In genomic region chr8:79297763-79298162, GRCm38 (mm10) we compare ENCODE assay signal across 9 mouse cellular contexts. TPM values are rescaled to one million over a fixed set of nuclear protein-coding genes. Genes with fewer than 3 reads are reported as not detected.
A peak's percentile ranks its signal among the peaks of the same experiment; 100 is the strongest.
DNase-seq lines count a peak whose midpoint lies in the region; ATAC-seq and TF ChIP-seq lines count a peak whose summit lies in the region.
"Had no signal": no experiment of that assay in that cellular context is flagged by ENCODE, and none has a peak within 500 bp of the region (broad histone marks: within the 10 kb centered on the region; RNA-seq: fewer than 3 reads in every experiment).

No protein-coding gene starts in this region.

- TF ChIP-seq EP300 in liver, embryonic 14.5 days (IDR thresholded peaks at IDR 0.05; ENCODE audit: low read depth), result no peak

- no peak overlapping the region for H3K27ac ChIP-seq in kidney, adult 2 months (ENCODE audit: insufficient read depth, low read depth, low read length)
- no peak overlapping the region for H3K27ac ChIP-seq in kidney, embryonic 16.5 days (ENCODE audit: low read length)
- no peak overlapping the region for H3K27ac ChIP-seq in liver, embryonic 14.5 days

- no peak for ATAC-seq in kidney, embryonic 16.5 days (ENCODE audit: low FRiP score, low TSS enrichment)
- peak; percentile 44; the same call in 1 of the 2 replicates for ATAC-seq in frontal cortex, adult (ENCODE audit: low TSS enrichment)
- no peak for ATAC-seq in liver, embryonic 14.5 days (ENCODE audit: insufficient read depth)
- no peak for ATAC-seq in inflammation-experienced regulatory T-cells, adult 6 months

- H3K36me3 ChIP-seq in kidney, adult 2 months (ENCODE audit: control insufficient read depth, insufficient read depth, low read length), result no peaks in the 10 kb centered on the region
- no peaks in the 10 kb centered on the region for H3K36me3 ChIP-seq in kidney, embryonic 16.5 days (ENCODE audit: insufficient read depth, low read length)
- H3K36me3 ChIP-seq in liver, embryonic 14.5 days (replicated peaks; ENCODE audit: control insufficient read depth, insufficient read depth, low read depth), result no peaks in the 10 kb centered on the region

- peak; percentile 97 for TF ChIP-seq CTCF in kidney, adult 2 months (conservative IDR thresholded peaks at IDR 0.05; ENCODE audit: insufficient read depth, insufficient read length, low read depth, low read length)
- peak; percentile 77 for TF ChIP-seq CTCF in liver, embryonic 14.5 days (IDR thresholded peaks at IDR 0.05; ENCODE audit: low read depth)

- no peak for TF ChIP-seq POLR2A in kidney, adult 2 months (IDR thresholded peaks at IDR 0.05; ENCODE audit: low read depth, low read length)

- peak; percentile 80 for DNase-seq in kidney, adult 2 months
- DNase-seq in adrenal gland, postnatal 25 days, result peak; percentile 73
- DNase-seq in kidney, postnatal 10 days, result peak; percentile 90
- no peak for DNase-seq in liver, embryonic 14.5 days (ENCODE audit: low read depth in 3 of 3, low spot score in 3 of 3)
- DNase-seq in right cerebral cortex, postnatal 14 days, result peak; percentile 78

- H3K9me3 ChIP-seq in kidney, embryonic 16.5 days (ENCODE audit: low read length), result no peaks in the 10 kb centered on the region
- no peaks in the 10 kb centered on the region for H3K9me3 ChIP-seq in liver, embryonic 14.5 days (ENCODE audit: control insufficient read depth, low read length)

- WGBS in kidney, adult 2 months, result 24% methylated on average over 3 of the region's 3 CpGs
- WGBS in kidney, embryonic 16.5 days, result 41% methylated on average over 3 of the region's 3 CpGs
- WGBS in liver, embryonic 14.5 days (ENCODE audit: insufficient replicate concordance), result 47% methylated on average over 3 of the region's 3 CpGs

- peaks cover 7% of the 10 kb centered on the region; the same call in 1 of the 2 replicates for H3K4me1 ChIP-seq in kidney, adult 2 months (ENCODE audit: control insufficient read depth, insufficient read depth, low read length)
- H3K4me1 ChIP-seq in kidney, embryonic 16.5 days (ENCODE audit: insufficient read depth, low read length), result peaks cover 17% of the 10 kb centered on the region
- peaks cover 7 to 11% of the 10 kb centered on the region in 2 experiments for H3K4me1 ChIP-seq in liver, embryonic 14.5 days (replicated peaks; ENCODE audit: control insufficient read depth in 2 of 2, insufficient read depth in 2 of 2, low read length in 1 of 2)

- no peak overlapping the region for H3K4me3 ChIP-seq in kidney, adult 2 months (ENCODE audit: insufficient read depth, low read depth, low read length)
- no peak overlapping the region for H3K4me3 ChIP-seq in kidney, embryonic 16.5 days (ENCODE audit: low read length)
- H3K4me3 ChIP-seq in liver, embryonic 14.5 days (ENCODE audit: insufficient read depth in 1 of 2, low read depth in 2 of 2, low read length in 2 of 2), result no peak overlapping the region

- no peaks in the 10 kb centered on the region for H3K27me3 ChIP-seq in kidney, adult 2 months (replicated peaks; ENCODE audit: control insufficient read depth, insufficient read depth, low read length)
- H3K27me3 ChIP-seq in kidney, embryonic 16.5 days (ENCODE audit: insufficient read depth, low read length), result no peaks in the 10 kb centered on the region
- H3K27me3 ChIP-seq in liver, embryonic 14.5 days (ENCODE audit: control insufficient read depth, insufficient read depth, low read length), result no peaks in the 10 kb centered on the region

- no peak overlapping the region for H3K9ac ChIP-seq in kidney, embryonic 16.5 days (replicated peaks; ENCODE audit: low read length)
- H3K9ac ChIP-seq in liver, embryonic 14.5 days (replicated peaks), result no peak overlapping the region

- no peak overlapping the region for H3K4me2 ChIP-seq in kidney, embryonic 16.5 days (replicated peaks; ENCODE audit: low read depth, low read length)
- no peak overlapping the region for H3K4me2 ChIP-seq in liver, embryonic 14.5 days (ENCODE audit: low read depth)

RNA-seq across cellular contexts. Expression of gene Mmaa, which starts 3.0 kb away (rescaled TPM):
- polyA plus RNA-seq in kidney, adult 2 months (2012; rRNA removed), result 12.0 and 16.8 TPM in 2 replicates
- polyA plus RNA-seq in kidney, embryonic 16.5 days (2015; fragmentation: Nextera tagmentation; extraction: Ambion mirVana), result 14.0 and 15.2 TPM in 2 replicates
- 34.5 and 35.3 TPM in 2 replicates for total RNA-seq in adrenal gland, postnatal 25 days (2021)
- polyA plus RNA-seq in liver, embryonic 14.5 days (2012; rRNA removed), result 1.9 and 2.9 TPM in 2 replicates
- 3.3 and 4.2 TPM in 2 replicates for polyA plus RNA-seq in liver, embryonic 14.5 days (2014; fragmentation: Nextera tagmentation; extraction: Ambion mirVana)
- 1 to 10 TPM; 6.0 to 8.7 (median 6.5) TPM for polyA plus RNA-seq in inflammation-experienced regulatory T-cells, adult 6 months (2017; shearing (Covaris generic))

RNA-seq across cellular contexts. Expression of gene 1700011L22Rik, which starts 49.4 kb away (rescaled TPM):
- 0.18 TPM in 1 of 2 replicates, not detected in the other for polyA plus RNA-seq in kidney, adult 2 months (2012; rRNA removed)
- polyA plus RNA-seq in kidney, embryonic 16.5 days (2015; fragmentation: Nextera tagmentation; extraction: Ambion mirVana), result not detected in 2 replicates
- total RNA-seq in adrenal gland, postnatal 25 days (2021), result not detected in 2 replicates
- not detected in 2 replicates for polyA plus RNA-seq in liver, embryonic 14.5 days (2012; rRNA removed)
- polyA plus RNA-seq in liver, embryonic 14.5 days (2014; fragmentation: Nextera tagmentation; extraction: Ambion mirVana), result not detected in 2 replicates
- polyA plus RNA-seq in inflammation-experienced regulatory T-cells, adult 6 months (2017; shearing (Covaris generic)), result not detected
- polyA plus RNA-seq: neural tube, embryonic 14.5 days had no signal

Comparison
In these comparisons a context has a peak if more than half of its experiments do, and no peak if none do; other contexts are left out.
1. DNase-seq: peak in kidney, adult 2 months (single experiment), adrenal gland, postnatal 25 days (single experiment), kidney, postnatal 10 days (single experiment) and right cerebral cortex, postnatal 14 days (single experiment); none in liver, embryonic 14.5 days (0 of 3).